Mouse (Mus musculus): ENCODE data around the gene Hjurp. TPM values are rescaled to one million over a fixed set of nuclear protein-coding genes. Genes with fewer than 3 reads are reported as not detected.

Hjurp gene
- polyA plus RNA-seq, 2 experiments, result 139 to 277 TPM

DNA sequence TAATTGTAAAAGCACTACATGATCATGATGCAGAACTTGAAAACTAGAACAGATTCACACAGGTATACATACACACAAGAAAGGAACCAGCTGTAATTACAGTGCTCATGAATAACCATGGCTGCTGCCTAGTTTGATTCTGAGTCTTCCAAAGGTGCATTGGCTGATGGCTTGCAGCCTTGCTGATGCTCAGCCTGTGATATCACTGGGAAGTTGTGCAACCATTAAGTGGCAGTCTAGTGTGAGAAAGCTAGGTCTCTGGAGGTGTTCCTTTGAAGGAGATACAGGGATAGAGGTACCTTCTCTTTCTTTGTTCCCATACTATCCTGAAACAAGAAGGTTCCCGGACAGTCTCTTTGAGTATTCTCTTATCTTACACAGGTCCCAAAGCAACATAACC lies 58.4 kb downstream of the Hjurp start:
- H3K4me2 ChIP-seq (replicated peaks; ENCODE audit: low read depth, low read length, severe bottlenecking), result no peak overlapping the region
- no peak overlapping the region for H3K9ac ChIP-seq (ENCODE audit: low read depth, low read length, severe bottlenecking)
- 19% methylated on average over 1 of the region's 1 CpGs for WGBS
- DNase-seq (ENCODE audit: low spot score) (peak; percentile 12), ATAC-seq (ENCODE audit: low FRiP score, low read depth) (no peak)
- H3K27ac ChIP-seq (replicated peaks; ENCODE audit: low read depth, low read length), result no peak overlapping the region
- no peaks in the 10 kb centered on the region for H3K4me1 ChIP-seq (ENCODE audit: control insufficient read depth, insufficient read depth, low read length)
- no peaks in the 10 kb centered on the region for H3K36me3 ChIP-seq (ENCODE audit: control insufficient read depth, insufficient read depth, low read length)
- peaks cover 37% of the 10 kb centered on the region for H3K9me3 ChIP-seq (ENCODE audit: control insufficient read depth, low read length)
- H3K27me3 ChIP-seq (ENCODE audit: control insufficient read depth, insufficient read depth, low read length), result no peaks in the 10 kb centered on the region
- no peak overlapping the region for H3K4me3 ChIP-seq (replicated peaks; ENCODE audit: low read length)
- TF ChIP-seq POLR2A (IDR thresholded peaks at IDR 0.05; ENCODE audit: borderline replicate concordance, extremely low read depth, insufficient read depth, insufficient read length), result no peak

DNA sequence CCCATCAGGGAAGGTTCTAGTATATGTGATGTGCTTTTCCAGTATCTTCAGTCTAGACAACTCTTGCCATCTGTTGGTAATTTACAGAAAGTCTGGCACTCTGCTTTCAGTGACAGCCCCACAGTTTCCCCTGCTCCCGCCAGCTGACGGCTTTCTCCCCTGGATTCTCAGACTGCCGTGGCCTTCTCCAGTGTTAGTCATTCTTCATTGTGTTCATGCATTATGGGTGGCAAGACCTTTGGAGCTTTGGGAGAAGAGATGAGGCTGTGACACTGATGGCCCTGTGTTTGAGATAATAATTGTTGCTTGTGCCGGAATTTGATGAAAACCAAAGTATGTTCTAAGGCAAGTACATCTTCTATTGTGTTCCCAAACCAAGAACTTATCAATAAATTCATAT lies 58.8 kb downstream of the Hjurp start:
- DNase-seq (ENCODE audit: low spot score), result peak; percentile 7
- 49% methylated on average over 4 of the region's 4 CpGs for WGBS

DNA sequence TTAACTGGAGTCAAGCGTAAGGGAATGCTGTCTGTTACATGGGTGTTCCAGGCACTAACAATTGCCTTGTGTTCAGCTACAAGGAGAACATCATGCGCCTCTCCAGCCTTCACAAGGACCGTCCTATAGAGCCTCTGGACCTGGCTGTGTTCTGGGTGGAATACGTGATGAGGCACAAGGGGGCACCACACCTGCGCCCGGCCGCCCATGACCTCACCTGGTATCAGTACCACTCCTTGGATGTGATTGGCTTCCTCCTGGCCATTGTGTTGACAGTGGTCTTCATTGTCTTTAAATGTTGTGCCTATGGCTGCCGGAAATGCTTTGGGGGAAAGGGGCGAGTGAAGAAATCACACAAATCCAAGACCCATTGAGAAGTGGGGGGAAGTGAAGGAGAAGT lies 59.4 kb downstream of the Hjurp start:
- Histone ChIP-seq H3K36me3 (ENCODE audit: control insufficient read depth, insufficient read depth, low read length) (no peaks in the 10 kb centered on the region), H3K27ac (replicated peaks; ENCODE audit: low read depth, low read length) (no peak overlapping the region), H3K9me3 (ENCODE audit: control insufficient read depth, low read length) (peaks cover 47% of the 10 kb centered on the region), H3K4me3 (replicated peaks; ENCODE audit: low read length) (no peak overlapping the region), H3K9ac (ENCODE audit: low read depth, low read length, severe bottlenecking) (no peak overlapping the region), H3K4me2 (replicated peaks; ENCODE audit: low read depth, low read length, severe bottlenecking) (no peak overlapping the region), H3K4me1 (ENCODE audit: control insufficient read depth, insufficient read depth, low read length) (no peaks in the 10 kb centered on the region), H3K27me3 (ENCODE audit: control insufficient read depth, insufficient read depth, low read length) (no peaks in the 10 kb centered on the region)
- 73% methylated on average over 9 of the region's 9 CpGs for WGBS
- no peak for TF ChIP-seq POLR2A (IDR thresholded peaks at IDR 0.05; ENCODE audit: borderline replicate concordance, extremely low read depth, insufficient read depth, insufficient read length)
- ATAC-seq (ENCODE audit: low FRiP score, low read depth), result no peak
- peak; percentile 11 for DNase-seq (ENCODE audit: low spot score)

More for the DNA sequence above, 58.8 kb downstream of the Hjurp start:
- H3K4me2 ChIP-seq (replicated peaks; ENCODE audit: low read depth, low read length, severe bottlenecking), result no peak overlapping the region
- H3K36me3 ChIP-seq (ENCODE audit: control insufficient read depth, insufficient read depth, low read length), result no peaks in the 10 kb centered on the region
- H3K4me1 ChIP-seq (ENCODE audit: control insufficient read depth, insufficient read depth, low read length), result no peaks in the 10 kb centered on the region
- ATAC-seq (ENCODE audit: low FRiP score, low read depth), result no peak
- H3K9me3 ChIP-seq (ENCODE audit: control insufficient read depth, low read length), result peaks cover 41% of the 10 kb centered on the region
- no peaks in the 10 kb centered on the region for H3K27me3 ChIP-seq (ENCODE audit: control insufficient read depth, insufficient read depth, low read length)
- H3K9ac ChIP-seq (ENCODE audit: low read depth, low read length, severe bottlenecking), result no peak overlapping the region
- TF ChIP-seq POLR2A (IDR thresholded peaks at IDR 0.05; ENCODE audit: borderline replicate concordance, extremely low read depth, insufficient read depth, insufficient read length), result no peak
- H3K27ac ChIP-seq (replicated peaks; ENCODE audit: low read depth, low read length), result no peak overlapping the region
- H3K4me3 ChIP-seq (replicated peaks; ENCODE audit: low read length), result no peak overlapping the region

DNA sequence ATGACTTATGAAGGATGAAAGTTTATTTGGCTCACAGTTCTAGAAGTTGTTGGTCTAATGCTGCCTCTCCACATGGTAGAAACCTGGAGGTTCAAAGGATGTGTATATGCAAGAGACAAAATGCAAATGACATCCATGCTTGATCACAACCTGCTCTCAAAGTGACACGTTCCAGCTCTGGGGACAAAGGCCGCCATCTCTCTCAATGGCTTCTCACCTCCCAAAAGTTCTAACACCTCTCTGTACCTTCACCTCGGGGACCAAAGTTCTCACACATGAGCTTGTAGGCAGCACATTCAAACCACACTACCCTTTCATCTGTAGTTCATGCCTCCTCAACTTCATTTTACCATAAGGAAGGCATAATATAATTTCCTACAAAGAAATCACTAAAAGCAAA lies 59.9 kb downstream of the Hjurp start:
- ATAC-seq (ENCODE audit: low FRiP score, low read depth) (no peak), DNase-seq (ENCODE audit: low spot score) (peak; percentile 5)
- no peak overlapping the region for H3K27ac ChIP-seq (replicated peaks; ENCODE audit: low read depth, low read length)
- H3K9ac ChIP-seq (ENCODE audit: low read depth, low read length, severe bottlenecking), result no peak overlapping the region
- no peak overlapping the region for H3K4me2 ChIP-seq (replicated peaks; ENCODE audit: low read depth, low read length, severe bottlenecking)
- no peaks in the 10 kb centered on the region for H3K4me1 ChIP-seq (ENCODE audit: control insufficient read depth, insufficient read depth, low read length)
- no peak for TF ChIP-seq POLR2A (IDR thresholded peaks at IDR 0.05; ENCODE audit: borderline replicate concordance, extremely low read depth, insufficient read depth, insufficient read length)
- no peaks in the 10 kb centered on the region for H3K27me3 ChIP-seq (ENCODE audit: control insufficient read depth, insufficient read depth, low read length)
- H3K4me3 ChIP-seq (replicated peaks; ENCODE audit: low read length), result no peak overlapping the region
- no peaks in the 10 kb centered on the region for H3K36me3 ChIP-seq (ENCODE audit: control insufficient read depth, insufficient read depth, low read length)
- peaks cover 52% of the 10 kb centered on the region for H3K9me3 ChIP-seq (ENCODE audit: control insufficient read depth, low read length)
- 39% methylated on average over 3 of the region's 3 CpGs for WGBS

DNA sequence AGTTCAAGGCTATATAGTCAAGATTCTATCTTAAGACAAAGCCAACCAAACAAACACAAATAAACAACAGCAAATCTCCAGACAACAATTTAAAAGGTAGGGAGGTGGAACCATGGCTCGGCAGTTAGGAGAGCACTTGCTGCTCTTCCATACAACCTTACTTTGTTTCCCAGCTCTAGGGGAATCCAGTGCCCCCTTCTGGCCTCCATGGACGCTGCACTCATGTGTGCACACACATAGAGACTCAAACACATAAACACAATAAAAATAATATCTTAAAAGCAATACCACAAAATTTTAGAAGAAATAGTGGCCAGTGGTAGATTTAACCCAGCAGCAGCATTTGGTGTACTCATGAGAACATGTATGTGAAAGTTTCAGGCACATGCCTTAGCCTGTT lies 60.3 kb downstream of the Hjurp start:
- H3K9me3 ChIP-seq (ENCODE audit: control insufficient read depth, low read length), result peaks cover 54% of the 10 kb centered on the region
- ATAC-seq (ENCODE audit: low FRiP score, low read depth), result no peak

DNA sequence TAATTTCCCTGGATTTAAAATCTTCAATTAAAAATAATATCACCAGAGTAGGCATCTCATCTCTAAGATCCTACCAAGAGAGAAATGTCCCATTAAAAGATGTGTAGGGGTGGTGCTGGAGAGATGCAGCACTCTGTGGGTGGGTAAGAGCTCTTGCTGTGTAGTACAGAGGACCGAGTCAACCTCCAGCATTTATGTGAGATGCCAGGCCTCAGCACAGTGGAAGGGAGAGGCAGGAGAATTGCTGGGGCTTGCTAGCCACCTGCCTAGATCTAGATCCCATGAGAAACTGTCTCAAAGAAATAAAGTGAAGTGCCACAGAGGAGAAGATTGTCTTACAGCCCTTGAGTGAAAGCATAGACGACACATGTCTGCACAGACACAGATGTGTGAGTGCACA lies 60.9 kb downstream of the Hjurp start:
- TF ChIP-seq POLR2A (IDR thresholded peaks at IDR 0.05; ENCODE audit: borderline replicate concordance, extremely low read depth, insufficient read depth, insufficient read length), result no peak
- Histone ChIP-seq H3K4me1 (ENCODE audit: control insufficient read depth, insufficient read depth, low read length) (no peaks in the 10 kb centered on the region), H3K36me3 (ENCODE audit: control insufficient read depth, insufficient read depth, low read length) (no peaks in the 10 kb centered on the region), H3K4me2 (replicated peaks; ENCODE audit: low read depth, low read length, severe bottlenecking) (no peak overlapping the region), H3K27me3 (ENCODE audit: control insufficient read depth, insufficient read depth, low read length) (no peaks in the 10 kb centered on the region), H3K9me3 (ENCODE audit: control insufficient read depth, low read length) (peaks cover 58% of the 10 kb centered on the region), H3K9ac (ENCODE audit: low read depth, low read length, severe bottlenecking) (no peak overlapping the region), H3K27ac (replicated peaks; ENCODE audit: low read depth, low read length) (no peak overlapping the region), H3K4me3 (replicated peaks; ENCODE audit: low read length) (no peak overlapping the region)
- 55% methylated on average over 2 of the region's 2 CpGs for WGBS
- ATAC-seq (ENCODE audit: low FRiP score, low read depth) (no peak), DNase-seq (ENCODE audit: low spot score) (no peak)

More for the DNA sequence above, 60.3 kb downstream of the Hjurp start:
- H3K27ac ChIP-seq (replicated peaks; ENCODE audit: low read depth, low read length), result no peak overlapping the region
- H3K4me1 ChIP-seq (ENCODE audit: control insufficient read depth, insufficient read depth, low read length), result no peaks in the 10 kb centered on the region
- no peak for TF ChIP-seq POLR2A (IDR thresholded peaks at IDR 0.05; ENCODE audit: borderline replicate concordance, extremely low read depth, insufficient read depth, insufficient read length)
- H3K27me3 ChIP-seq (ENCODE audit: control insufficient read depth, insufficient read depth, low read length), result no peaks in the 10 kb centered on the region
- H3K4me3 ChIP-seq (replicated peaks; ENCODE audit: low read length), result no peak overlapping the region
- no peak overlapping the region for H3K4me2 ChIP-seq (replicated peaks; ENCODE audit: low read depth, low read length, severe bottlenecking)
- 59% methylated on average over 2 of the region's 2 CpGs for WGBS
- no peaks in the 10 kb centered on the region for H3K36me3 ChIP-seq (ENCODE audit: control insufficient read depth, insufficient read depth, low read length)
- H3K9ac ChIP-seq (ENCODE audit: low read depth, low read length, severe bottlenecking), result no peak overlapping the region
- no peak for DNase-seq (ENCODE audit: low spot score)

Measured in limb, embryonic 14.5 days (tissue).